ENCODE assay signal across 8 mouse cellular contexts in the genomic region with DNA sequence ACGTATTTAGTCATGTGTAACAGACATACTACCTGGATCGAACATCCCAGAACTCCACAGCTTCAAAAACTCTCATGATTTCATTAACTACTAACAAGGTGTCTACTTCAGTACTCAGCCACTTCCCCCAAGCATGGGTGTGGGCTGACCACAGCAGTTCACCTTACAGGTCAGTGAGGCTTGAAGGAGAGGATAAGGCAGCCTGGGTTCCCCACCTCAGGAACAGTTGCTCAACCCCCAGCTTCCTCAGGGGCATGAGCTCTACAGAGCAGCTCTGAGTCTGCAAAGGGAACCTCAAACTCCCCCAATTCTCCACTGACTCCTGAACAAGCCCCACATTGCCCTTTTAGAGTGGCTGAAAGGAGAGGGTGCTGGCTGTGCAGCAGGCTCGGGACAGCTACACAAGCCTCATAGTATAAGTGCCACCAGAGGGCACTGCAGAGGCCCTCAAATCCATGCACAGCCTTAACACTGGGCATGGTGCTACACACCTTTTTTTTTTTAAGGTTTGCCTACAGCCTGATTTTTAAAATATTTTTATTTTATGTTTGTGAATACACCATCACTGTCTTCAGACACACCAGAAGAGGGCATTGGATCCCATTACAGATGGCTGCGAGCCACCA. TPM values are rescaled to one million over a fixed set of nuclear protein-coding genes. Genes with fewer than 3 reads are reported as not detected.
DNase-seq lines count a peak whose midpoint lies in the region; ATAC-seq and TF ChIP-seq lines count a peak whose summit lies in the region.

No protein-coding gene starts in this region.

- H3K9me3 ChIP-seq in E14TG2a.4 (ENCODE audit: low read length) = no peaks in the 10 kb centered on the region
- no peaks in the 10 kb centered on the region for H3K9me3 ChIP-seq in kidney, postnatal 0 days (replicated peaks; ENCODE audit: low read length)
- H3K9me3 ChIP-seq in midbrain, embryonic 16.5 days (replicated peaks; ENCODE audit: control insufficient read depth, low read length, poor library complexity, severe bottlenecking) = no peaks in the 10 kb centered on the region

- 64% methylated on average over 4 of the region's 4 CpGs for WGBS in kidney, postnatal 0 days
- WGBS in midbrain, embryonic 16.5 days = 75% methylated on average over 4 of the region's 4 CpGs

- H3K27ac ChIP-seq in cortical plate, adult 2 months (ENCODE audit: insufficient read depth, low read length) = no peak overlapping the region
- no peak overlapping the region for H3K27ac ChIP-seq in kidney, postnatal 0 days
- H3K27ac ChIP-seq in midbrain, embryonic 16.5 days (ENCODE audit: low read length) = no peak overlapping the region

- H3K4me1 ChIP-seq in E14TG2a.4 (replicated peaks; ENCODE audit: low read depth, low read length) = peaks cover 21% of the 10 kb centered on the region
- H3K4me1 ChIP-seq in cortical plate, adult 2 months (ENCODE audit: control insufficient read depth, insufficient read depth, low read length) = peaks cover 14% of the 10 kb centered on the region
- no peaks in the 10 kb centered on the region for H3K4me1 ChIP-seq in kidney, postnatal 0 days (replicated peaks; ENCODE audit: insufficient read depth, low read length)
- no peaks in the 10 kb centered on the region for H3K4me1 ChIP-seq in midbrain, embryonic 16.5 days (ENCODE audit: control insufficient read depth, insufficient read depth, low read length)

- no peak overlapping the region for H3K4me2 ChIP-seq in kidney, postnatal 0 days (ENCODE audit: low read length)
- H3K4me2 ChIP-seq in midbrain, embryonic 16.5 days (ENCODE audit: low read length) = no peak overlapping the region

- peak; percentile 26 to 45 for DNase-seq in heart, postnatal 14 days
- DNase-seq in heart, adult 11 months = no peak
- DNase-seq in kidney, postnatal 0 days (ENCODE audit: low spot score) = peak; percentile 60
- no peak for DNase-seq in right cerebral cortex, postnatal 14 days
- no peak for DNase-seq in gastrocnemius, postnatal 25 days

- TF ChIP-seq POLR2A in cortical plate, adult 2 months (IDR thresholded peaks at IDR 0.05; ENCODE audit: extremely low read depth, insufficient read depth, low read length) = no peak

- no peaks in the 10 kb centered on the region for H3K36me3 ChIP-seq in E14TG2a.4 (ENCODE audit: insufficient read depth, low read length)
- H3K36me3 ChIP-seq in kidney, postnatal 0 days (ENCODE audit: insufficient read depth, low read length) = no peaks in the 10 kb centered on the region
- no peaks in the 10 kb centered on the region for H3K36me3 ChIP-seq in midbrain, embryonic 16.5 days (ENCODE audit: control insufficient read depth, insufficient read depth, low read length)

- intact Hi-C loops in heart, postnatal 14 days (cut with DNase I) = loop anchor here (1.0 kb wide), 1 partner anchor 165 kb away; no protein-coding TSS in a partner anchor

- no peak overlapping the region for H3K4me3 ChIP-seq in E14TG2a.4 (replicated peaks; ENCODE audit: low read length)
- no peak overlapping the region for H3K4me3 ChIP-seq in cortical plate, adult 2 months (ENCODE audit: insufficient read depth, low read length)
- no peak overlapping the region for H3K4me3 ChIP-seq in kidney, postnatal 0 days (replicated peaks; ENCODE audit: low read depth, low read length)
- no peak overlapping the region for H3K4me3 ChIP-seq in midbrain, embryonic 16.5 days (ENCODE audit: low read depth, low read length)

- TF ChIP-seq CTCF in E14TG2a.4 (conservative IDR thresholded peaks at IDR 0.05; ENCODE audit: low read length) = peak; percentile 56
- peak; percentile 46 for TF ChIP-seq CTCF in cortical plate, adult 2 months (IDR thresholded peaks at IDR 0.05; ENCODE audit: extremely low read depth, insufficient read depth, low read length)
- TF ChIP-seq CTCF in kidney, postnatal 0 days (IDR thresholded peaks at IDR 0.05; ENCODE audit: low read depth) = peak; percentile 71

- H3K9ac ChIP-seq in kidney, postnatal 0 days (ENCODE audit: low read depth, low read length) = no peak overlapping the region
- H3K9ac ChIP-seq in midbrain, embryonic 16.5 days (ENCODE audit: low read depth, low read length) = no peak overlapping the region

- no peaks in the 10 kb centered on the region for H3K27me3 ChIP-seq in E14TG2a.4 (ENCODE audit: insufficient read depth, low read length)
- no peaks in the 10 kb centered on the region for H3K27me3 ChIP-seq in kidney, postnatal 0 days (ENCODE audit: insufficient read depth, low read length)
- H3K27me3 ChIP-seq in midbrain, embryonic 16.5 days (ENCODE audit: control insufficient read depth, insufficient read depth, low read depth, low read length) = no peaks in the 10 kb centered on the region

- ATAC-seq in kidney, postnatal 0 days (replicated peaks; ENCODE audit: low FRiP score, low read depth) = peak; percentile 59; the same call in 1 of the 2 replicates
- ATAC-seq in midbrain, embryonic 16.5 days = peak; percentile 58; the same call in 1 of the 2 replicates

RNA-seq across cellular contexts. Expression of a gene that starts 15.9 kb away (rescaled TPM):
- 10 to 100 TPM; 15.3 to 16.3 TPM for total RNA-seq in heart, postnatal 14 days (2021)
- 101 and 118 TPM in 2 replicates for polyA plus RNA-seq in cortical plate, adult 2 months (2012; rRNA removed)
- 54.1 and 55.9 TPM in 2 replicates for polyA plus RNA-seq in kidney, postnatal 0 days (2015; fragmentation: Nextera tagmentation; extraction: Ambion mirVana)
- polyA plus RNA-seq in midbrain, embryonic 16.5 days (2015; fragmentation: Nextera tagmentation; extraction: Ambion mirVana) = 75.1 and 78.8 TPM in 2 replicates
- total RNA-seq in gastrocnemius, postnatal 25 days (2021) = 10 to 100 TPM; 11.1 to 12.0 TPM

RNA-seq across cellular contexts. Expression of a gene that starts 17.8 kb away (rescaled TPM):
- total RNA-seq in heart, postnatal 14 days (2021) = not detected
- polyA plus RNA-seq in cortical plate, adult 2 months (2012; rRNA removed) = not detected in 2 replicates
- not detected in 2 replicates for polyA plus RNA-seq in kidney, postnatal 0 days (2015; fragmentation: Nextera tagmentation; extraction: Ambion mirVana)
- polyA plus RNA-seq in midbrain, embryonic 16.5 days (2015; fragmentation: Nextera tagmentation; extraction: Ambion mirVana) = not detected in 2 replicates
- not detected for total RNA-seq in gastrocnemius, postnatal 25 days (2021)

RNA-seq across cellular contexts. Expression of a gene that starts 27.2 kb away (rescaled TPM):
- not detected for total RNA-seq in heart, postnatal 14 days (2021)
- 3.1 TPM in 1 of 2 replicates, not detected in the other for polyA plus RNA-seq in cortical plate, adult 2 months (2012; rRNA removed)
- 30.9 and 38.3 TPM in 2 replicates for polyA plus RNA-seq in kidney, postnatal 0 days (2015; fragmentation: Nextera tagmentation; extraction: Ambion mirVana)
- polyA plus RNA-seq in midbrain, embryonic 16.5 days (2015; fragmentation: Nextera tagmentation; extraction: Ambion mirVana) = 0.91 and 1.7 TPM in 2 replicates
- total RNA-seq in gastrocnemius, postnatal 25 days (2021) = not detected

RNA-seq across cellular contexts. Expression of a gene that starts 33.5 kb away (rescaled TPM):
- total RNA-seq in heart, postnatal 14 days (2021) = 10 to 100 TPM; 22.8 to 24.8 TPM
- polyA plus RNA-seq in cortical plate, adult 2 months (2012; rRNA removed) = 300 and 341 TPM in 2 replicates
- 90.7 and 106 TPM in 2 replicates for polyA plus RNA-seq in kidney, postnatal 0 days (2015; fragmentation: Nextera tagmentation; extraction: Ambion mirVana)
- 147 and 164 TPM in 2 replicates for polyA plus RNA-seq in midbrain, embryonic 16.5 days (2015; fragmentation: Nextera tagmentation; extraction: Ambion mirVana)
- 1 to 10 TPM; 7.8 to 9.3 TPM for total RNA-seq in gastrocnemius, postnatal 25 days (2021)

RNA-seq across cellular contexts. Expression of a gene that starts 41.3 kb away (rescaled TPM):
- total RNA-seq in heart, postnatal 14 days (2021) = 10 to 100 TPM; 31.4 to 32.3 TPM
- polyA plus RNA-seq in cortical plate, adult 2 months (2012; rRNA removed) = 102 and 104 TPM in 2 replicates
- polyA plus RNA-seq in kidney, postnatal 0 days (2015; fragmentation: Nextera tagmentation; extraction: Ambion mirVana) = 152 and 161 TPM in 2 replicates
- 117 and 119 TPM in 2 replicates for polyA plus RNA-seq in midbrain, embryonic 16.5 days (2015; fragmentation: Nextera tagmentation; extraction: Ambion mirVana)
- 10 to 100 TPM; 11.2 to 18.2 TPM for total RNA-seq in gastrocnemius, postnatal 25 days (2021)

Comparison
In these comparisons a context has a peak if more than half of its experiments do, and no peak if none do; other contexts are left out.
1. DNase-seq: peak in heart, postnatal 14 days (2 of 2) and kidney, postnatal 0 days (single experiment); none in heart, adult 11 months (single experiment), right cerebral cortex, postnatal 14 days (single experiment) and gastrocnemius, postnatal 25 days (single experiment).
2. Peak in every context shown above with its lines, with median percentiles within 50 percentile points of each other: CTCF ChIP-seq.